Mouse (Mus musculus) lung, adult 2 months (tissue): ENCODE results near the gene Etfa.

ENCODE experiments used
- CTCF ChIP-seq: fragments of 200-500 bp; IDR thresholded peaks from 2 replicates; pipeline ENCODE4 v1.5.1; 2011; ENCODE audit warnings: mild to moderate bottlenecking, low read length, control low read depth; ENCODE audit not compliant: insufficient read depth
- POLR2A ChIP-seq: fragments of 200-500 bp; IDR thresholded peaks from 2 replicates; pipeline ENCODE4 v1.6.1; 2011; ENCODE audit warnings: low read depth, mild to moderate bottlenecking, control low read depth, low read length, borderline replicate concordance; ENCODE audit errors: extremely low read depth

DNA sequence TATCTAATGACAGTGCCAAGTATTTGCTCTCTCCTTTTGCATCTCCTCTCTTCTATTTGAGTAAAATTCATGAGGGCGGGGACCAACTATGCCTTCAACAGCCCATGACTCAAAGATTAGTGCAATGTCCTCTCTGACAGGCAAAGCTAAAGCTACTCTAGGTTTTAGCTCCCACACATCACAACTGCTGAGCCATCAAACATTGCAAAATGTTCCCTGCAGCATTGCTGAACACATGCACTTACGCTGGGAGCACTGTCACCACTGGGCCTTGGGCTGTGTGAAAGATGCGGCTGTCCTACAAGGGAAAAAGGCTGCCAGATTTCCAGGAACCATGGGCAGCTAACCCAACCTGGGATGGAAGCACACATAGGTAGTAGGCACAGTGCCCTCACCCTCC lies 60.6 kb downstream of the Etfa start:
- TF ChIP-seq CTCF (no peak), POLR2A (no peak)
